Mouse (Mus musculus) gastrocnemius, adult 8-10 months (tissue): ENCODE data around the gene Zbtb7b. TPM values are rescaled to one million over a fixed set of nuclear protein-coding genes. Genes with fewer than 3 reads are reported as not detected.

Experiments
- DNase-seq, 2 experiments: peaks; one replicate each; pipeline ENCODE4 v3.0.0; 2022; ENCODE audit warnings: low spot score in 2 of 2
- total RNA-seq, 4 experiments: library from RNA; stranded (reverse); gene quantifications; 2 replicates each; pipeline ENCODE4 v1.2.4; 2022

Zbtb7b gene
- total RNA-seq, 4 experiments from 2014 or later, result 24.0 to 29.5 (median 27.7) TPM

DNA sequence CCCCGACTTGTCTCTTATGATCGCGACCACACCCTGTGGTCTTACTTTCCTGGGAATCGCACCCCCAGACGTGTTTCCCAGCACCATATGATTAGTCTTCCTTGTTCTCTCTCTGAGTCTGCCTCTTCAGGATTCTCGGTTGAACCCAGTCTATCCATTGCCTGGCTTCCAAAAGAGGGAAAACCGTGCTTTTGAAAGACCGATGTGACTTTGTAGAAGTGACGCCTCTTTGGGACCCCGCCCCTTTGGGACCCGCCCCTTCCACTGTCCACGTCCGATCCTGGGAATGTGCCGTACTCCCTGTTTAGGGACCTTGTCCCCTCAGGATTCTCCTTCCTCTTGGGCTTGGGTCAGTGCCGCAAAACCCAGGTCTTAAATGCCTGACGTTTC lies 24.3 kb upstream of the Zbtb7b start:
- DNase-seq, result peak; percentile 71

DNA sequence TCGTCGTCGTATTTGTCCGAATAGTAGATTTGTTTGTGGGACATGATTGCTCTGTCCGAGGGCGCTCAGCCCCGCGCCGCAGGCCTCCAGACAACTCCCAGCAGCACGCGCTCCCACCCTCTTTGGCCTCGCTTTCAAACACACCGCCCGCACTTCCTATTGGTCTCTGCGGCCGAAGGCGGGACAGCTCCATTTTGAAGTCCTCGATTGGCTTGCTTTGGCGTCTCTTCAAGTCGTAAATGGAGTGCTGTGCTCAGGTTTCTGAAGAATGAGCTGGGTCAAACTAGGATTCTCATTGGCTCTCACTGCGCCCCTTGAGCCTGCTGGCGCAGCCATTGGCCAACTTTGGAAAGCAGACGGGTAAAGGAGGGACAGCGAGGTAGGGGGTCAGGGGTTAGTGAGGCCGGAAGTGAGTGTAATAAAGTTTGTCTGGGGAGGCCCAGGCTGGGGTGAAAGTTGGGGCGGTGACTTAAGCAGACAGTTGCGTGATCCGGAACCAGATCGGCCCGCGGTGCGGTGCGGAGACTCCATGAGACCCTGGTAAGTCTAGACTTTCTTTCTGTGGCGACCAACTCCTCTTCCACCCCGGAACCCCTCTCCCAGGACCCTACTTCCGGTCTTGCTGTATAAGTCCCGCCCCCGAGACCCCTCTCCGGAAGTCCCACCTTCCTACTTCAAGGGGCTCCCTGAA lies 23.7 kb upstream of the Zbtb7b start, which contains the start of the genes Cks1b and Shc1:
Cks1b (minus strand) TSS at position 214 of the 691 bp plus-strand sequence.
Shc1 (plus strand) TSS at position 274 of the 691 bp plus-strand sequence.
- DNase-seq, result peak; percentile 94 to 95

DNA sequence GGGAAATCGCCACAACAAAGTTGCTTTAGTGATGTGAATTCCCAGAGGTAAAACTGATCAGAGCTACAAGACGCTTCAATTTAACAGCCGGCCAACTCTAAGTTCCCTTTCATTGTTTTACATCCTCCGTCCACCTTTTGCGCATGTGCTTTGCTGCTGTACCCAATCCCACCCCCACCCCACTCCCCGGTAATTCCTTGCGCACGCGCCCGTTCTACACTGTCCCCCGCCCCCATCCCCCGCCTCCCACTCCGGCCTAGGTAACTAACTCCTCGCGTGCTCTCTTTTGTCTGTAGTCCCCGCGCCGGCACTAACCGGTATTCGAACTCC lies 23.2 kb upstream of the Zbtb7b start:
- no peak for DNase-seq

DNA sequence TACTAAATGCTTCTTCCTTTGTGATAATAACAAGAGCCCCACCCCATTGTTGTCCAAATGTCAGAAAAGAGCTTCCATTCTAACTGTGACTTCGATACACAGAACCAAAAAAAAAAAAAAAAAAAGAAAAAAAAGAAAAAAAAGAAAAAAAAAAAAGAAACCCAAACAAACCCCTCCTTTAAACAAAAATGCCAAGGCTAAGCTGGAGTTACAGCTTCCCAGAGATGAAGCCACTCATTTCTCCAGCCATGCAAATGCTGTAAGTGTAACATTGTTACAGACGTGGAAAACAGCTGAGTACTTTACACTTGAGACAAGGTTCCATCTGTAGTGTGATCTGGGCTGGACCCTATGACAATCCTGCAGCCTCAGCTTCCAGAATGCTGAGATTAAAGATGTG lies 22.6 kb upstream of the Zbtb7b start:
- no peak for DNase-seq

DNA sequence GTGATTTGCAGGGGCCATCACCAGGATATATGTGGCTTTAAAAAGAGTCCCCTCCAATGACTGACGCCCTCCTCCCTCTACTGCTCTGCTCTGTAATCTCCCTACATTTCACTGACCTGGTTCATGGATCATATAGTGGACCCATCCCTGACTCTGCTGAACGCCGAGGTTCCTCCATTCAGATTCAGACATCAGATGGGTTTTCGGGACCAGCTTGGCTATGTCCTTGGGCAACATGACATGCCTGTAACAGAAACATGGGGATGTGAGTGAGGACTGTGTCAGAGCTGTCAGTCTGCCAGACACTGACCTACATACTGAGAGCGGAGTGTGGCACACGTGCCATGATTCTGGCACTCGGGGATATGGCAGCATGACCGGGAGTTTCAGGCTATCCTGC lies 21.6 kb upstream of the Zbtb7b start:
- no peak for DNase-seq

DNA sequence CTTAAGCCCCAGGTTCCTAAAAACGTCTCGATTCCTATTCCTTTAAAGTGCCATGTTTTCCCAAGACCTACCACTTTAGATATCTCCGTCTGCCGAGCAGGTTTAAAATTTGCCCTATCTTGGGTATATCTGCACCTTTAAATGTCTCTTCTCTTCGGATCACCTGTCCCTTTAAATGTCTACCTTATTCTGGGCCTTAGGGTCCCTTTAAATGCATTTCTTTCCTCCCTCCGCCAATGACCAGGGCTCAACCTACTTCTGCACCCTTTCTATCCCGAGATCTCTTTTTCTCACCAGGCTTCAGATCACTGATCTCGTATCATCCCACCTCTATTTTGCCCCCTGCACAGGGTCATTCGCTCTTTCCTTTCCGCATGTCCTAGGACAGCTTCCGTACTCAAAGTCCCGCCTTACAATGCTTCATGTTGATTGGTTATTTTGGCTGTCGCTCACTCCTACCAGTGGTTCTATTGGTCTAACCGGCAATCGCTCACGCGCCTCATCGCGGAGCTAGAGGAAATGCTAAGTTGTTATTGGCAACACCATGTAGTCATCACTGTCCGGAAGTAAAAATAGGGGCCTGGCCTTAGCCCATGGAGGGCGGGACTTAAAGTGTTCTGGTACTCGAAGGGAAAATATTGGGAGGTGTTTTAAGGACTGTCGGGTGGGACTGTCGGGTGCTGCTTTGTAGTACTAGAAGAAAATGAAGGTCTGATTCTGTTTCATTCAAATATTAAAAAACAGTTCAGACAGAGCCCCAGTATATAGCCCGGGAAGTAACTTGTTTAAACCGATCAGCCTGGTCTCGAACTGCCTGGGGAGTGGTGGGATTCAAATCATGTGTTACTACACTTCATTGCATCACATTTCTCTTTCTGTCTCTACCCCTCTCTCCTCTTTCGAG lies 17.2 kb upstream of the Zbtb7b start, which contains the start of gene Flad1:
Flad1 (minus strand) TSS at position 381 of the 904 bp plus-strand sequence.
- peak; percentile 99 for DNase-seq

DNA sequence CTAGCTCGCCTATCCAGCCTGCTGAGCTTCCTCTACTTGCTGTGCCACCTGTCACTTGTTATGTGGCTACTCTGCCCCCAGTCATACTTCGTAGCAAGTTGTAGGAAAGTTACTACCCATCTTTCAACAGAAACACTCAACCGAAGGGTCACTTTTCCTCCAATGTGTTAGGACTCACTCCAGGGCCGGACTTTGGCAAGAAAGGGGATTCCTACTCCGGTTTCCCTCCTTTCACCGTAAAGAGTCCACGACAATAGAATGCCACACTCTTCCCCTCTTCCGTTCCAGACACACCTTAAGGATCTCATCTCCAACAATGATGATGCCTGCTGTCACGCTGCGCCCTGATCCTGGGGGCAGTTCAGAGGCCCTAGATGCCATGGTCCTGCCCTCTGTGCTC lies 16.3 kb upstream of the Zbtb7b start:
- no peak for DNase-seq

DNA sequence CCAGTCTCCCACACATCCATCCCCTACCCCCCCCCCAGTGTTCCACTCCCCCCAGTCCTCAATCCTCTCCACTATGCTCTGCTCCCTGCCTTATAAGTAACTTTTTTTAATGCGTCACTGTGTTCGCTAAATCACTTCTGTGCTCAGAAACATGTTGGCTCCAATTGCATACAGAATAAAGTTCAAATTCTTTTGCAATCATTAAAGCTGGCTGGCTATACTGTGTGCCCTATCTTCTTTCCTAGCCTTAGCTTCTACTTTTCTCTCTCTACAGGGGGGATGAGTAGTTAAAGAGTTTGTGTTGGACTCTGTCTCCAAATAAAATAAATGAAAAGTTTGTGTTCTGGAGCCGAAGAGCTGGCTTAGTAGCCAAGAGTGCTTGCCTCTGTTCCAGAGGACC lies 15.1 kb upstream of the Zbtb7b start:
- DNase-seq, result no peak

DNA sequence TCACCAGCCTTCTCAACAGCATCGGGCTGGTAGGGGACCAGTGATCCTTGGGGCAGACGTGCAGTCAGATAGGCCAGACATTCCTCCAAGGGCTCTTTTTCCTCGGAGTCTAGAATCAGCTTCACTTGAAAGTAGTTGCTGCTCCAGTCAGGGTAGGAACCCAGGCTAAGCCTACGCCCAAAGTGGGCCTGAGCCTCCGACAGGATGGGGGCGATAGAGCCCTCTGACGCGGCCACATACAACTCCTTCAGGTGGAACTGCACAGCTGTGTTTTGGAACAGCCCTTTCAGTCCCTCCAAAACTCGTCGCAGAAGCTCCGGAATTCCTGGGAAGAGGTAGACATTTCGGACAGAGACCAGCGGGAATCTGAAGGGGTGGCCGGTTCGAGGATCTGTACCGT lies 13.9 kb upstream of the Zbtb7b start:
- DNase-seq, result no peak

DNA sequence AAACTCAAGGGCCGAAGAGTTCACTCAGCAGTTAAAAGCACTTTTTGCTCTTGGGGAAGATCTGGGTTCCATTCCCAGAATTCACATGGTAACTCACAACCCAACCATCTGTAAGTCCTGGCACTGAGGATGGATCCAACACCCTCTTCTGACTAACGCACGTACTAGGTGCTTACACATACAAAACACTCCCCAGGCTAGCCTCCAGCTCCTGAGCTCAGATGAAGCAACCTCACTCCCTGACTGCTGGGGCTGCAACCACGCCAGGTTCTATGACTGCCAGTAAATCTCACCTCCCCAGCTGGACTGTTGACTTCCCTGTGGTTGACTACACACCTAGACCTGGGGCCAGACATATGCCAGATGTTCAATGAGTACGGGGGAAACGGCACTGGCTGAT lies 12.3 kb upstream of the Zbtb7b start:
- DNase-seq, result peak in 1 of 2 experiments; percentile 34

DNA sequence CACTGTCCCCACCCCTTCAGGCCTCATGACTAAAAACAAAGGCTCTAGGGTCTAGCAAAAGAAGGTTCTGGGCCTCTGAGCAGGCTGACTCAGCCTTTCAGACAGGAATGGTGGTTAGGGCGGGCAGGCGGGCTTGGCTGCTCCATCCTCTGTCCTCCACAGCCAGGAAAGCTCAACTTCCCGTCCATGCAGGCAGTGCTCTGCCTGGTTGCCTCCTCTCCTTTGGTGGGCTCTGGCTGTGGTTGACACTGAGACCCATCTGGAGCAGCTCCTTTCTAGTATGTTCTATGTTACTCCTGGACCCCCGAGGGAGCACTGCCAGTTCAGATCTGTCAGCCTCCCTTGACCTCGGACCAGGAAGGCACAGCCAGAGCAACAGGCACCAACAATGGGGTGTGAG lies 8.1 kb upstream of the Zbtb7b start, which contains the start of gene Lenep:
Lenep (minus strand) TSS at position 101 of the 400 bp plus-strand sequence.
- no peak for DNase-seq

DNA sequence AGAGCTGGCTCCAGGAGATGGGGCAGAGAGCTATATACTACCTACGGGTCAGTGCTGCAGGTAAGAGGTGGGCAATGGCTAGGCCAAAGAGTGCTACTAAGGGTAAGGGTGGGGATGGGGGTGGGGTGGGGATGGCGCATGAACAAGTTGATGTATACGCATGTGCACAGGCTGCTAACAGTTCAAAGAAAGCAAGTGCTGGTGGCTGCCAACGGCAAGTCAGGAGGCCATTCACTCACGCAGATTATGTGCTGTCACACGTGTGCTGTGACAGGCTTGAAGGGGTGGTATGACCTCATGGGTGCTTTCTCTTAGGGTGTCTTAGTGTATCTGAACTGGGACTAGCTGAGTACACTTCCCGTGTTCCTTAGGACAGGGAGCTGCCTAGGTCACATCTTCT lies 6.8 kb upstream of the Zbtb7b start:
- DNase-seq, result no peak

DNA sequence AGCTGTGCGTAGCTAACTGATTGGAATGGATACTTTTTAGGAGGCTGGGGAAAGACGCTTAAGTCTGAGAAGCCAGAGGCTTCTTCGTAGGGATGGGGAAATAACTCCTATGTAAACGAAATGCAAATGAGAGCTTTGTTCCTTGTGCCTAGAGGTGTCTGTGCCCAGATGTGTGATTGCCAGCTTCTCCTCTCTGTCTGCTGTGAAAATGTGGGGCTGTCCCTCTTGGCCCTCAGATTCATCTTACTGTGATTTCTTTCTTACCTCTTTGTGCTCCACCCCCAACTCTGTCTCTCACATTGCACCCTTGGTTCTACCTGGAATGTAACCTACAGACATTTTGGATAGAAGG lies 2.1 kb upstream of the Zbtb7b start:
- no peak for DNase-seq

DNA sequence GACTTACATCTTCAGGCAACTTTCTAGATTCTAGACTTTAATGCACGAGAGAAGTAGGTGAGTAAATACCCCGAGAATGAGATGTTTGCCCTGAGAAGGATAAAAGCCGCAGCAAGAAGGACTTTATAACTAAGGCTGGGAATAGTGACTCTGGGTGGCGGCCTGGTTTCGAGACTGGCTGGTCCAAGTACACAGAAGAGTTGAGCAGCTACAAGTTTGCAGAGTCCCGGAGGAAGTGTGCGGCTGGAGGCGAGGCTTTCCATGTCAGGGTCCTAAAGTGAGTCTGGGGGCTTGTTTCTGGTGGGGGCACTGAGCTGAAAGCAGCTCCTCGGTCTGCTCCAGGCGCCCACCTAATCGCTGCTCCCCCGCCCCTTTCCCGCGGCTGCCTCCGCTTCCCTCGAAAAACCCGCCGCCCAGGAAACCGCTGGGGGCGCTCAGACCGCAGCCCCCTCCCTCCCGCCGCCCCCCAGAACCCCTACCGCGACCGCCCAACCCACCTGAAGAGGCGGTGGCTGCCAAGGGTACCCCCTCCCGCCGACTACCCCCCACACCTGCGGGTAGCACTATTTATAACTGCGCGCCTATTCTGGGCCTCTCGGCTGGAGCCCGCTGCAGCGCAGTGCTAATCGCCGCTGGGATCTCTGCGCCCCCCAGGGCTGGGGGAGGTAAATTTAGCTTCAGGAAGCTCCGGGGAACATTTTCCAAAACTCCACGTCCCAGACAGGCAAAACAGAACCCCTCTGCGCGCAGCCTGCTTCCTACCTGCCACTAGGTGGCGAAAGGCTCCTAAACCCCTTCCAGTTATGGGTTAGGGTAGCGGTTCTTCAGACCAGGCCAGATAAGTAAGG lies 1.5 kb upstream of the Zbtb7b start:
- DNase-seq, result peak; percentile 57 to 64

DNA sequence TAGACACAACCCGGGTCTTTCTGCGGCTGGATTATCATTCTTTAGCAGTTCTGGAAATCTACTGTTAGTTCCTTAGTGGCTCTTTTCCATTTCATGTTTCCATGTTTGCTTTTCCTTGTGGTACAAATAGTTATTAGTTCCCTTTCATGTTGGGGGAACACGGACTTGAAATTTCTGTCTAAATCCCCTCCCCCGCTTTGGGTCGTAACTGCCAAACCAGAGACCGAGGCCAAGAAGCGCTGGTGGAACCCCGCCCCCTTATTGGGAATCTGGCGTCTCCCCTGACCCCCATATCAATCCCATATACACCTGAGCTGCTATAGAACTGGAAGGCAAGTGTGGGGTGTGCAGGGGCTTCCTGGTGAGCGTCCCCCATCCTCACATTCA lies 836 bp upstream of the Zbtb7b start:
- DNase-seq, result no peak

DNA sequence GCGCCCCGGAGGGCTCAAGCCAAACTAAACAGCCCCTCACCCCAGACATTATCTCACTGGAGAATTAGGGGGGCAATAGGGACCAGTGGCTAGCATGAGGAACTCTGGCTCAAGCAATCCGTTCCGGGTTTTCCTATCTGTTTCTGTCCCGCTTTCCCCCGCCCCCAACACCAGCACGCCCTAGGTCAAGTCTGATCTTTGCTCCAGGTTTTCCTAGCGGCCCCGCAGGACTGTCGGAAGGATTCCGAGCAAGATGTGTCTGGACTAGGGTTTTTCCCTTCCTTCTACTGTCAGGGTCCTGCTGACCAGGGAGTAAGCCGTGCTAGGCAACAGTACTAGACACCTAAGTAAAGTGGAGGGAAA lies 299 bp upstream of the Zbtb7b start:
- DNase-seq, result peak; percentile 74 to 83

DNA sequence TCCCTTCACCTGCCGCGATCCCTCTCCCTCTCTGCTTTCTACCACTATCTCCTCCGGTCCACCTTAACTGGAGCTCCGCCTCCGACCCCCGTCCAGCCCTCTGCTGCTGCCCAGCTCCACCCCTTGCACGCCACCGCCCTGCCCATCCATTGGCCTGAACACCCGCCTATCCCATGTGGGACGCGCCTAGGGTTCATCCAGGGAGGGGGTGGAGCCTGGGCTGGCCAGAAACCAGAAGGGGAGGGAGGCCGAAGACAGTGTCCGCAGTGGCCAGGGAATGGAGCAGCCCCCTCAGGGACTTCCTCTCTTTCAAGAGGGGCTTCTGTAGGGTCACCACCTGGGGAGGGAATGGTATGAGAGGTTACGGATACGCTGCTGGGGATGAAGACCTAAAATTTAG lies 971 bp downstream of the Zbtb7b start:
- DNase-seq, result peak; percentile 99

DNA sequence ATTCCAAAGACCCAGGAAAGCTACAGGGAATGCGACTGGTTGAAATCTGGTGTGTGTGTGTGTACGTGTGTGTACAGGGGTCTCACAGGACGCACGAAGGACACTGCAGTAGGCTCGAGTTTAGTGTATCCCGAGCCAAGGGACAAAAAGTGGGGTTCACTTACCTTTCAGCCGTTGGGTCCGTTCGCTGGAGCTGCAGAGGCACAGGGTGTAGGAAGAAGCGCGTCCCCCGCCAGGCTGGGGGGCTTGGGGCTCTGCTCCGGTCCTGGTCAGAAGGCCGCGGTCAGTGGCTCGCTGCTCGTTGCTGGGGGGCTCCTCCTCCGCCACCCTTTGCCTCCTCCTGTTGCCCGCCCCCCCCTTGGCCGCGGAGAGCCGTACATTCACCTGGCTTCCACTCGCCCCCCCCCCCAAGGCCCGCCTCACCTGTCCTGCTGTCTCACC lies 1.7 kb downstream of the Zbtb7b start:
- peak in 1 of 2 experiments; percentile 42 for DNase-seq

DNA sequence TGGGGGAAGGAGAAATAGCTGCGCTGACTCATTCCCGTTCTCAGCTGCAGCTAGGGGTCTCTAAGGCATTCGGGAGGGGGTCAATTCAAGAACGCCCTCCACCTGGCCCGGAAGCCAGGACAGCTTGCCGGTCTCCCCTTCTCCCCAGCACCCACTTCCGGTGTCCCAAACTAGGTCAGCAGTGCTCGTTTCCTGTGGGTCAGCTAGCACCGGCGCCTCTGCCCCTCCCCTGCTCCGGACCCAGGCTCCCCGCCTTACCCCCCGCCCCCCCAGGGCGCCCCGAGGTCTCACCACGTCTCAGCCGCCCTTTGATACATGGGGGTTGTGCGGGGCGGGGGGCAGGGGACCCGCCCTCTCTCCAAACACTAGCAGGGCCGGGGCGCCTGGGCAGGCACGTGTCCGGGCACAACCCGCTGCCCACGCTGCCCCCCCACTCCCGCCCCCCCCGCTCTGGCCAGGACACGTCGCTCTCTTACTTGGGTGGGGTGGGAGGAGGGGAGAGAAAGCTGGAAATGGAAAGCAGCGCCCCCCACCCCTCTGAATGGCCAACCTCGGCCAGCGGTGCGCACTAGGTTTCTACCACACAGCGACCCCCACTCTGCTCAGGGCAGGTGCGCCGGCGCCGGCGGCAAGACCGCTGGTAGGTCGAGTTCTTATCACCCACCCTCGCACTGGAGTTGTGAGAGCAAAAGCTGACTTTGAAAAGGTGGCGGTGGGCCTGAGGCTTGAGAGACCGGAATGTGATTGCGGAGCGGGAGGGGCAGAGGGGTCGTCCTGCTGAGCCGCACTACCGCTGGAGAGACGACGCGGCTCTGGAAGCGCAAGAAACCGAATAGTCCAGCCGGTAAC lies 2.7 kb downstream of the Zbtb7b start:
- peak; percentile 67 to 70 for DNase-seq
